Mouse (Mus musculus) embryonic facial prominence, embryonic 14.5 days (tissue): ENCODE data around the gene Ccr8. TPM values are rescaled to one million over a fixed set of nuclear protein-coding genes. Genes with fewer than 3 reads are reported as not detected.

Experiments used
- ATAC-seq: fragments of 200-750 bp; cut with Nextera tagmentation; 2 replicates; pipeline ENCODE4 v1.8.0; 2017; ENCODE audit warnings: low read depth, moderate number of reproducible peaks, moderate TSS enrichment
- DNase-seq: peaks from one replicate; pipeline ENCODE4 v3.0.0-alpha.2; 2015; ENCODE audit warnings: low spot score
- H3K27ac ChIP-seq: fragments of 300-500 bp; sonication (generic); replicated peaks from 2 replicates; pipeline ENCODE4 v1.5.1; 2014; ENCODE audit warnings: low read depth, mild to moderate bottlenecking, low read length, moderate library complexity
- H3K27me3 ChIP-seq: fragments of 300-500 bp; sonication (generic); replicated peaks from 2 replicates; pipeline ENCODE4 v1.6.1; 2014; ENCODE audit warnings: low read length; ENCODE audit not compliant: control insufficient read depth, insufficient read depth
- H3K36me3 ChIP-seq: fragments of 300-500 bp; sonication (generic); 2 replicates; pipeline ENCODE4 v1.6.1; 2014; ENCODE audit warnings: low read length, mixed read lengths; ENCODE audit not compliant: control insufficient read depth, insufficient read depth
- H3K4me1 ChIP-seq: fragments of 300-500 bp; sonication (generic); 2 replicates; pipeline ENCODE4 v1.6.1; 2014; ENCODE audit warnings: antibody characterized with exemption, low read length; ENCODE audit not compliant: control insufficient read depth, insufficient read depth
- H3K4me2 ChIP-seq: fragments of 300-500 bp; sonication (generic); 2 replicates; pipeline ENCODE4 v1.6.1; 2014; ENCODE audit warnings: low read depth, mild to moderate bottlenecking, low read length, moderate library complexity, mixed read lengths
- H3K4me3 ChIP-seq: fragments of 300-500 bp; sonication (generic); 2 replicates; pipeline ENCODE4 v1.5.1; 2014; ENCODE audit warnings: low read depth, mild to moderate bottlenecking, low read length
- H3K9ac ChIP-seq: fragments of 300-500 bp; sonication (generic); 2 replicates; pipeline ENCODE4 v1.6.1; 2014; ENCODE audit warnings: low read depth, mild to moderate bottlenecking, low read length, moderate library complexity, mixed read lengths
- H3K9me3 ChIP-seq: fragments of 300-500 bp; sonication (generic); 2 replicates; pipeline ENCODE4 v1.6.1; 2016; ENCODE audit warnings: low read length; ENCODE audit not compliant: control insufficient read depth
- WGBS: fragments of 180-500 bp; shearing (Covaris S2); extraction: QIAGEN DNeasy Blood & Tissue Kit; methylation state at CpG from one replicate; pipeline ENCODE4 v1.1.7; 2014; 5-methylcytosine and 5-hydroxymethylcytosine counted together
- polyA plus RNA-seq: library from polyadenylated mRNA; unstranded; fragments of >200 nt; fragmentation: Nextera tagmentation; extraction: Ambion mirVana; gene quantifications from 2 replicates; pipeline ENCODE4 v1.2.1, GENCODE M21; 2014

Gene Ccr8
- 1.3 and 2.3 TPM in 2 replicates for polyA plus RNA-seq

DNA sequence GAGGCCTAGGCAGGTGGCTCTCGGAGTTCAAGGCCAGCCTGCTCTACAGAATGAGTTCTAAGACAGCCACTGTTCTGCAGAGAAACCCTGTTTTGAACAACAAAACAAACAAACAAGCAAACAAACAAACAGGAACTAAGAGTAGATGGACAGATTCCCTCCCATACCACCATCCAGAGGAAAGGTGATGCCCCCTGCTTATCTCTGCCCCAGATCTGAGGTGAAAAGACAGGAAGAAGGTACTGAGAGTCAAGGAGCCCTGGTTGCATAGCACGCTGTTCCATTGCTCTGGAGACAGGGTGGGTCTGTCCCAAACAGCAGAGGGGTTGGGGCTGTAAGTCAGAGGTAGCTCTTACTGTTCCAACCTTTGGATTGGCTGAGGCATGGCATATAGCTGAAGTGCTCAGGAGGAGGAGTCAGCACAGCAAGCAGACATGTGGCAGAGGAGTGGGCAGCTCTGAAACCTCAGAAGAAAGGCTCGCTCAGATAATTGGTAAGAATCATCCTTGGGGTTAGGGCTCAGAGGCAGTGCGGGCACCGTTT lies at the start of gene Ccr8:
Gene Ccr8 (plus strand): TSS at position 419 of the 543 bp plus-strand sequence.
- DNase-seq: peak; percentile 11

GRCm38 (mm10) chr9:120043115-120043514 lies 48.8 kb upstream of the Ccr8 start:
- DNase-seq: no peak
- H3K9me3 ChIP-seq: no peaks in the 10 kb centered on the region
- no peak overlapping the region for H3K9ac ChIP-seq
- 81% methylated on average over 7 of the region's 7 CpGs for WGBS
- no peak overlapping the region for H3K4me2 ChIP-seq
- no peaks in the 10 kb centered on the region for H3K27me3 ChIP-seq
- H3K4me3 ChIP-seq: no peak overlapping the region
- no peaks in the 10 kb centered on the region for H3K36me3 ChIP-seq
- no peak overlapping the region for H3K27ac ChIP-seq
- ATAC-seq: no peak
- no peaks in the 10 kb centered on the region for H3K4me1 ChIP-seq

More for the DNA sequence above, at the start of gene Ccr8:
- no peak within 1 kb of the TSS for H3K27ac ChIP-seq
- H3K9ac ChIP-seq: no peak within 1 kb of the TSS
- no peaks in the 10 kb centered on the region for H3K9me3 ChIP-seq
- H3K4me2 ChIP-seq: no peak within 1 kb of the TSS
- no peak for ATAC-seq
- no peaks in the 10 kb centered on the region for H3K27me3 ChIP-seq
- no peaks in the 10 kb centered on the region for H3K4me1 ChIP-seq
- 68% methylated on average over 5 of the region's 5 CpGs for WGBS
- no peaks in the 10 kb centered on the region for H3K36me3 ChIP-seq
- H3K4me3 ChIP-seq: no peak within 1 kb of the TSS

- no peaks in the 10 kb centered on the region for H3K4me1 ChIP-seq
- no peak overlapping the region for H3K4me3 ChIP-seq
- no peak overlapping the region for H3K27ac ChIP-seq
- H3K4me2 ChIP-seq: no peak overlapping the region
- no peaks in the 10 kb centered on the region for H3K27me3 ChIP-seq
- WGBS: 70% methylated on average over 6 of the region's 6 CpGs
- no peaks in the 10 kb centered on the region for H3K36me3 ChIP-seq
- no peak for ATAC-seq
- no peaks in the 10 kb centered on the region for H3K9me3 ChIP-seq
- no peak for DNase-seq
- H3K9ac ChIP-seq: no peak overlapping the region
These were observed 43.4 kb upstream of the Ccr8 start for GRCm38 (mm10) chr9:120048495-120048894.

DNA sequence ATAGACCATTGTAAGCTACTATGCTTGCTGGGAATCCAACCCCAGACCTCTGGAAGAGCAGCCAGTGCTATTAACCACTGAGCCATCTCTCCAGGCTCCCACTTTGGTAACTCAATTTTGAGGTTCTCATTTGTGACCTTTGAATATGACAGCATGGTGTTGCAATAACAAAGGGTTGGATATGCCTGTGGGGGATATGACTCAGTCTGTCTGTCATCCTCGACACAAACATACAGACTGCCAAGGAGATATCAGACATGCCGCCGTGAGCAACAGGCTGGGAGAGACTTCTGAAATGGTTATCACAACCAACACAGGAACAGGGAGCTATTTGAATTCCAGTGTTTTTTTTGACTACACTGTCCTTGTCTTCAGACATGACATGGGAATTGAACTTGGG lies 42.5 kb upstream of the Ccr8 start:
- no peaks in the 10 kb centered on the region for H3K27me3 ChIP-seq
- no peak overlapping the region for H3K27ac ChIP-seq
- ATAC-seq (no peak), DNase-seq (no peak)
- no peaks in the 10 kb centered on the region for H3K36me3 ChIP-seq
- no peak overlapping the region for H3K4me3 ChIP-seq
- no peaks in the 10 kb centered on the region for H3K4me1 ChIP-seq
- no peak overlapping the region for H3K9ac ChIP-seq
- no peaks in the 10 kb centered on the region for H3K9me3 ChIP-seq
- WGBS: 69% methylated on average over 3 of the region's 3 CpGs
- no peak overlapping the region for H3K4me2 ChIP-seq

GRCm38 (mm10) chr9:120054545-120055277 lies 37.2 kb upstream of the Ccr8 start:
- H3K36me3 ChIP-seq: no peaks in the 10 kb centered on the region
- no peaks in the 10 kb centered on the region for H3K4me1 ChIP-seq
- H3K9ac ChIP-seq: 0 out of 2 replicates have a peak overlapping the region, but pooled peaks have one; percentile 6
- ATAC-seq (no peak), DNase-seq (no peak)
- H3K4me2 ChIP-seq: no peak overlapping the region
- WGBS: 43% methylated on average over 8 of the region's 8 CpGs
- H3K27ac ChIP-seq: no peak overlapping the region
- H3K27me3 ChIP-seq: no peaks in the 10 kb centered on the region
- H3K4me3 ChIP-seq: no peak overlapping the region
- no peaks in the 10 kb centered on the region for H3K9me3 ChIP-seq

DNA sequence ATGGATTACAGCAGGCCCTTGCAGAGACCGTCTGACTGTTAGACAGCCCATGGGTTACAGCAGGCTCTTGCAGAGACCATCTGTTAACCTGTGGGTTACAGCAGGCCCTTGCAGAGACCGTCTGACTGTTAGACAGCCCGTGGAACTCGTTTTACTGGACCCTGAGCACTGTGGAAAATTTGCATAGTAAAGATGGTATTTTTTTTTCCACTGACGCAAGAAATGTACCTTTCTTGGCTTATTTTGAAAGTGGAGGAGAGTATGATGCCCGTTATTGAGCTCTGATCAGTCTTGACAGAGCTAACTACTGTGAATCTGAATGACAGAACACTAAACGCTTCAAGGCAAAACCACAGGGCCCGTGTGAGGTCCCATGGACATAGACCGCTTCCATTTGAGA lies 35.7 kb upstream of the Ccr8 start:
- Histone ChIP-seq H3K27ac (no peak overlapping the region), H3K27me3 (no peaks in the 10 kb centered on the region), H3K36me3 (no peaks in the 10 kb centered on the region), H3K4me2 (no peak overlapping the region), H3K4me1 (no peaks in the 10 kb centered on the region), H3K9me3 (no peaks in the 10 kb centered on the region), H3K4me3 (no peak overlapping the region), H3K9ac (no peak overlapping the region)
- 63% methylated on average over 9 of the region's 9 CpGs for WGBS
- ATAC-seq (no peak), DNase-seq (no peak)

DNA sequence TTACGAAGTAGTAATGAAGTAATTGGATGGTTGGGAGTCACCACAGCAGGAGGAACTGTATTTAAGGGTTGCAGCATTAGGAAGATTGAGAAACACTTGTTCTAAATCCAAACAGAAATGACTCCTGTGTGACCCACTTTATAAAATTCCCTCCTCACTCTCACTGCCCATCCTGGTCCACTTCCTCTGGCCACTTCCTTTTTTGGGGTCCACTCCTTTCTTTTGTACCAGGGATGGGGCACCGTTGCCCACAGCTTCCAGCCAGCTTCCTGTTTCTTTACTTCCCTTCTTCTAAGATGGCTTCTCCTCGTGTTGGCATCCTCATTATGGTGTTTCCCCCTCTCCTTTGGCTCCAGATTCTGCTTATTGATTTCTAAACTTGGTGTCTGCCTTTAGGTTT lies 33.2 kb upstream of the Ccr8 start:
- no peak overlapping the region for H3K9ac ChIP-seq
- H3K27ac ChIP-seq: no peak overlapping the region
- no peak overlapping the region for H3K4me2 ChIP-seq
- no peaks in the 10 kb centered on the region for H3K36me3 ChIP-seq
- DNase-seq: no peak
- H3K27me3 ChIP-seq: no peaks in the 10 kb centered on the region
- no peak for ATAC-seq
- H3K4me1 ChIP-seq: no peaks in the 10 kb centered on the region
- 70% methylated on average over 3 of the region's 3 CpGs for WGBS
- no peak overlapping the region for H3K4me3 ChIP-seq
- H3K9me3 ChIP-seq: no peaks in the 10 kb centered on the region

DNA sequence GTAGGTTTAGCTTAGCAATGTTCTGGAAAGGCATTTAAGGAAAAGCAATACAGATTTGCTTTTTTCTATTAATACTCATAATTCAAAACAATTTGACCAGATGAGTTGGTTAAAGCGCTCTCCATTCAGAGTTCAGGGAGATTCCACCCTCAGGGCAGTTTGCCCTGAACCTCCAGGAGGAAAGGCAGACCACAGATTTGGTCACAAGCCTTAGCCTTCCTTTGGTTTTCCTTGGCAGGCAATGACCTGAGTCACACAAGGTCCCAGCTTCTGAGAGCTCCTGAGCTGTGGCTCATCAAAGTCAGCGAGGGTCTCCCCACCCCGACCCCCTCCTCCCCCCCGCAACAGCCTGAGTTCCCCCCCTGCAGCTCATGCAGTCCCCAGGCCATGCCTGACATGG lies 27.6 kb upstream of the Ccr8 start:
- no peaks in the 10 kb centered on the region for H3K9me3 ChIP-seq
- DNase-seq: no peak
- H3K4me2 ChIP-seq: no peak overlapping the region
- H3K27me3 ChIP-seq: no peaks in the 10 kb centered on the region
- H3K9ac ChIP-seq: no peak overlapping the region
- ATAC-seq: no peak
- 59% methylated on average over 4 of the region's 4 CpGs for WGBS
- no peaks in the 10 kb centered on the region for H3K36me3 ChIP-seq
- H3K4me3 ChIP-seq: no peak overlapping the region
- H3K4me1 ChIP-seq: no peaks in the 10 kb centered on the region
- no peak overlapping the region for H3K27ac ChIP-seq

- DNase-seq (no peak), ATAC-seq (no peak)
- Histone ChIP-seq H3K4me3 (no peak overlapping the region), H3K4me2 (no peak overlapping the region), H3K36me3 (no peaks in the 10 kb centered on the region), H3K9me3 (no peaks in the 10 kb centered on the region), H3K9ac (no peak overlapping the region), H3K4me1 (no peaks in the 10 kb centered on the region), H3K27me3 (no peaks in the 10 kb centered on the region), H3K27ac (no peak overlapping the region)
- WGBS: 81% methylated on average over 2 of the region's 2 CpGs
These were observed 24.3 kb upstream of the Ccr8 start for GRCm38 (mm10) chr9:120067609-120068008.
